Mouse (Mus musculus): ENCODE results near the gene Spag9.

DNA sequence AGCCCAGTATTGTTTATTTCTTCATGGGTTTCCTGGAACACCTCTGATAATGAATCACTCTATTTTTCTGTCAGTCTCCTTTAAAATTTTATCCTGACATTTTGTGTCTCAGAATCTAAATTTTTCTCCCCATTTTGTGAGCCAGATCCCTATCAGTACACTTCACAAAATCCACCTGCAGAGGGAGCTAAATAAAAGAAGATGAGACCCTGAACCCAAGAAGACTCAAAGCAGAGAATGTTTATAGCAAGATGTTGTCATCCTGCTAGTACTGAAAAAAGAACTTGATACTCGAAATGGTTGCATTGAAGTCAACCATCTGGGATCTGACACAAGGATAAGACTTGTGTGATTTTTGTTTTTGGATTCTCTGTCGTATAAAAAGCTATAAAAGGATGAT lies 40.1 kb downstream of the Spag9 start:
- TF ChIP-seq POLR2A (IDR thresholded peaks at IDR 0.05; ENCODE audit: extremely low read depth, insufficient read depth, low read length) (no peak), CTCF (IDR thresholded peaks at IDR 0.05; ENCODE audit: low read depth, low read length) (peak; percentile 29; the same call in 1 of the 2 replicates)

Measured in liver, adult 2 months (tissue).